Mouse (Mus musculus) limb, embryonic 13.5 days (tissue): Measurements from ENCODE around the gene Unc13b. TPM values are rescaled to one million over a fixed set of nuclear protein-coding genes. Genes with fewer than 3 reads are reported as not detected.

Source experiments
- ATAC-seq: fragments of 200-750 bp; cut with Nextera tagmentation; 2 replicates; pipeline ENCODE4 v1.8.0; 2017; ENCODE audit warnings: low read depth, moderate number of reproducible peaks, moderate TSS enrichment; ENCODE audit not compliant: low FRiP score
- H3K27ac ChIP-seq: fragments of 300-500 bp; sonication (generic); 2 replicates; pipeline ENCODE4 v1.5.1; 2015; ENCODE audit warnings: inconsistent platforms, mild to moderate bottlenecking, moderate library complexity
- H3K27me3 ChIP-seq: fragments of 300-500 bp; sonication (generic); 2 replicates; pipeline ENCODE4 v1.6.1; 2015; ENCODE audit warnings: mild to moderate bottlenecking, inconsistent platforms
- H3K36me3 ChIP-seq: fragments of 300-500 bp; sonication (generic); 2 replicates; pipeline ENCODE4 v1.6.1; 2015; ENCODE audit warnings: inconsistent platforms, mild to moderate bottlenecking, moderate library complexity
- H3K4me1 ChIP-seq: fragments of 300-500 bp; sonication (generic); 2 replicates; pipeline ENCODE4 v1.6.1; 2015; ENCODE audit warnings: inconsistent platforms
- H3K4me2 ChIP-seq: fragments of 300-500 bp; sonication (generic); replicated peaks from 2 replicates; pipeline ENCODE4 v1.6.1; 2015; ENCODE audit warnings: inconsistent platforms, mild to moderate bottlenecking, moderate library complexity
- H3K4me3 ChIP-seq: fragments of 300-500 bp; sonication (generic); 2 replicates; pipeline ENCODE4 v1.5.1; 2015; ENCODE audit warnings: moderate library complexity, mild to moderate bottlenecking, inconsistent platforms
- H3K9ac ChIP-seq: fragments of 300-500 bp; sonication (generic); 2 replicates; pipeline ENCODE4 v1.6.1; 2015; ENCODE audit warnings: mild to moderate bottlenecking, inconsistent platforms
- H3K9me3 ChIP-seq: fragments of 300-500 bp; sonication (generic); 2 replicates; pipeline ENCODE4 v1.6.1; 2016; ENCODE audit warnings: inconsistent platforms
- WGBS: fragments of 180-500 bp; shearing (Covaris S2); methylation state at CpG from one replicate; pipeline ENCODE4 v1.1.7; 2015; 5-methylcytosine and 5-hydroxymethylcytosine counted together
- polyA plus RNA-seq: library from polyadenylated mRNA; unstranded; fragments of >200 nt; fragmentation: Nextera tagmentation; extraction: Ambion mirVana; gene quantifications from 2 replicates; pipeline ENCODE4 v1.2.1, GENCODE M21; 2015

Unc13b gene
- polyA plus RNA-seq, 1 experiment from 2014 or later = 2.7 TPM

DNA sequence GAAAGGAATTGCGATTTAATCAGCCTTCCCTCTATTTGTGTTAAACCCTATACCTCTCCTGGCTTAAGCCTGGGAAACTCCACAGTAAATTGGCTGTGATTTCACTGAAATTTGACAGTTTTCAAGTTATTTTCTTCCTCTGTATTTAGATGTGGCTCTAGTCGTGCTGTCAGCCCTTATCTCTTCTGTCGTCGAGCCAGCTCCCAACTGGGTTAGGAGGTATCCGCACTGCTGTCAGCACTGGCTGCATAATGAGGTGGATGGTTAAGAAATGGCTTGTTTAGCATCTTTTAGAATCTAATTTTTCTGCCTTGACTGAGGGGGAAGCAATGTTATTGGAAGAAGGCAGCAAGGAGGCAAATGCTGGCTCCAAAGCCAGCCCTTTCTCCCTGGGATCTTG is 148.2 kb downstream of the Unc13b start:
- Histone ChIP-seq H3K4me1 (peaks cover 12% of the 10 kb centered on the region), H3K9ac (no peak overlapping the region), H3K27ac (no peak overlapping the region), H3K4me2 (no peak overlapping the region), H3K27me3 (no peaks in the 10 kb centered on the region), H3K4me3 (no peak overlapping the region), H3K36me3 (no peaks in the 10 kb centered on the region), H3K9me3 (0 out of 2 replicates have a peak, but pooled peaks cover under 1% of the 10 kb centered on the region)
- no peak for ATAC-seq
- 81% methylated on average over 5 of the region's 5 CpGs for WGBS

DNA sequence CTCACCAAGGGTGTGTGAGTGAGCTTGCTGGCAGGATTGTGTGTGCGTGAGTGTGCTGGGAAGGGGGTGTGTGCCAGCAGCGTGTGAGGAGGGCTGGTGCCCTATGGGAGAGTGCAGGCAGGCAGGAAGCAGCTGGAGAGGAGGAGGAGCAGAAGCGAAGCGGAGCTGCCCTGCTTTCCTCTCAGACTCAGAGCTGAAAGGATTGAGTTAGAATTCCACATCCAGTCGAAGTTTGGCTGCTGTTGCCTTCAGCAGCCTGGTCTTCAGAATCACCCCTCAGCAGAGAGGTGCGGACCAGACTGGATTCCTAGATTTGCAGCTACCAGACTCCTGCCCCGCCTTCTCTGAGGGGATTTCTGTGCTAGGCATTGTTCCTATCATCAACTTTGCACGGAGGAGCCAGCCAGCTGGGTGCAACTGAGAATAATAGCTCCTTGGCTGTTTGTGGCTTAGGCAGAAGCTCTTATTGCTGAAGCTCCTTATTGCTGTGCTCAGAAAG is 150.4 kb downstream of the Unc13b start:
- H3K4me3 ChIP-seq = peak overlapping the region; percentile 35
- H3K27ac ChIP-seq = peak overlapping the region; percentile 6; the same call in 1 of the 2 replicates
- 3% methylated on average over 8 of the region's 8 CpGs for WGBS
- peaks cover 12% of the 10 kb centered on the region for H3K4me1 ChIP-seq
- peak overlapping the region; percentile 68 for H3K9ac ChIP-seq
- no peaks in the 10 kb centered on the region for H3K27me3 ChIP-seq
- ATAC-seq = peak; percentile 48; the same call in 1 of the 2 replicates
- no peaks in the 10 kb centered on the region for H3K36me3 ChIP-seq
- peak overlapping the region; percentile 63 for H3K4me2 ChIP-seq
- no peaks in the 10 kb centered on the region for H3K9me3 ChIP-seq

DNA sequence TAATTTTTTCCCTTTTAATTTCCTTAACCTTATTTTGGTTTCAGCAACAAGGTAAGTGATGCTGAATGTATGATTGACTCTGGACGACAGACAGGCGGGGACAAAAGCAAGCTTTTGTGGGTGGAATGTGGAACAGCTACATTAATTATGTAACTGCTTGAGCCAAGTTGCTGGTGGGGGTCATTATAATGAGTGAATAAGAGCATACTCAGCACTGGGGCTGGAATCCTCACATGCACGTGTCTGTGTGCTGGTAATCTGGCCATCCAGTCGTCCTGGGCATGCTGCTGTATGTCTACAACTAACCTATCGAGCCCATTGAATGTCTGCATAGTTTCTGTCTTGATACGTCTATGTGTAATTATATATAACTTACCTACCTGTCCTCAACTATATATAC is 150.9 kb downstream of the Unc13b start:
- H3K4me2 ChIP-seq = peak overlapping the region; percentile 63
- no peak overlapping the region; the same call in 1 of the 2 replicates for H3K27ac ChIP-seq
- WGBS = 49% methylated on average over 6 of the region's 6 CpGs
- peak overlapping the region; percentile 68; the same call in 1 of the 2 replicates for H3K9ac ChIP-seq
- no peak for ATAC-seq
- no peaks in the 10 kb centered on the region for H3K27me3 ChIP-seq
- H3K9me3 ChIP-seq = no peaks in the 10 kb centered on the region
- peak overlapping the region; percentile 35 for H3K4me3 ChIP-seq
- H3K4me1 ChIP-seq = peaks cover 12% of the 10 kb centered on the region
- no peaks in the 10 kb centered on the region for H3K36me3 ChIP-seq

DNA sequence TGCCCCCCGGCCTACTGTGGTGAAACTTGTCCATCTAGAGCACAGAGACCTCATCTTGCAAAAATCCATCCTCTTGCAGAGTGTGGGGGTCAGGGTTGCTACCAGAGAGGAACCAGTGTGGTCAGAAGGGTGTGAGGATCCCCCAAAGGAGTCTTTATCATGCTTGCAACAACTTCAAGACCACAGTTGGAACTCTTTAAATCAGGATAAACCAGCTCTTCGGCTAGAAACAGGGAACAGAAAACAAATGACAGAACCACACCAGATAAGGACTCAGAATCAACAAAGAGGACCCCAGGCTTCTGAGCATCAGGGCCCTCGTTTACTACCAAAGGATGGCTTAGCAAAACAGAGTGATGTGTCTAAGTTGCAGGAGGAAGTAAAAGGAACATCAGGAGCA is 157.7 kb downstream of the Unc13b start:
- Histone ChIP-seq H3K27ac (no peak overlapping the region), H3K36me3 (no peaks in the 10 kb centered on the region)
- 61% methylated on average over 3 of the region's 3 CpGs for WGBS

DNA sequence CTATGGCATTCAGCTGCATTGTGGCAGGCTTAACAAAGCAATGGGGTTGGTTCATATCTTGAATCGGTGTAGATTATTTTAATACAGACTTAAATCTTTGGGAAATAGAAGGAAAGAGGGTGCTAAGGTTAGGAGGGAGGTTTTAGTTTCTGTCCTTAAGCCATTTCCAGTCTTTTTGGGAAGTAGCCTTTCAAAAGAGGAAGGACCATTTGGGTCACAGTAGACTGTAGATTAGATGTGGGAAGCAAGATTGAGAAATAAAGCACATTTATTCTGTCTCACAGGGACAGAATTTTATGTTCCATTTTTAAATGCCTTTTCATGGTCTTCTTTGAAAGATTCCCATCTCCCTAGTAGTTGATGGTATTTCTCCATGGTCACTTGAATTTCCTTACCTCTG is 159.2 kb downstream of the Unc13b start:
- ATAC-seq = no peak

More for the DNA sequence above, 157.7 kb downstream of the Unc13b start:
- H3K4me1 ChIP-seq = no peaks in the 10 kb centered on the region
- H3K9me3 ChIP-seq = no peaks in the 10 kb centered on the region
- no peak overlapping the region for H3K4me2 ChIP-seq
- H3K27me3 ChIP-seq = no peaks in the 10 kb centered on the region
- no peak overlapping the region for H3K9ac ChIP-seq
- no peak for ATAC-seq
- no peak overlapping the region for H3K4me3 ChIP-seq

DNA sequence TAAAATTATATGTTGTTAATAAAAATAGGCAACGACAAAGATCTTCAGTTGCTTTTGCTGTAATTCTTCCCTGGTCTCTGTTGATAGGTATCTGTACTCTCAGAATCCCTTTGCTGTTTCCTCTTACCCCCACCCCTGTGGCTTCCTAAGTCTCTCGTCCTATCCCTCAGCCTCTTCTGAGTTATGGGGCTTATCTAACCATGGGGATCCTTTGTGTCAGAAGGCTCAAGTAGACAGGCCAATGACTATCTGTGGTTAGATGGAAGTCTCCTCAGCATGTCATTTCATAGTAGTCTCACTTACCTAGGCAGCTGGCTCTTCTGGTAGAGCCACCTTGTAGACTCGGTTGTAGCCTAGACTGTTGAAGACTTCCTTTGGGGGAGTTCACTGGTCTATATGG is 173.1 kb downstream of the Unc13b start:
- 85% methylated on average over 3 of the region's 3 CpGs for WGBS
- Histone ChIP-seq H3K4me1 (no peaks in the 10 kb centered on the region), H3K27me3 (no peaks in the 10 kb centered on the region), H3K36me3 (no peaks in the 10 kb centered on the region), H3K9me3 (no peaks in the 10 kb centered on the region), H3K9ac (no peak overlapping the region), H3K4me3 (no peak overlapping the region), H3K27ac (no peak overlapping the region), H3K4me2 (no peak overlapping the region)
- no peak for ATAC-seq

More for the DNA sequence above, 159.2 kb downstream of the Unc13b start:
- Histone ChIP-seq H3K27ac (no peak overlapping the region), H3K9me3 (no peaks in the 10 kb centered on the region), H3K9ac (no peak overlapping the region), H3K4me3 (no peak overlapping the region), H3K4me2 (no peak overlapping the region), H3K36me3 (no peaks in the 10 kb centered on the region), H3K4me1 (no peaks in the 10 kb centered on the region), H3K27me3 (no peaks in the 10 kb centered on the region)
- 92% methylated on average over 1 of the region's 1 CpGs for WGBS

DNA sequence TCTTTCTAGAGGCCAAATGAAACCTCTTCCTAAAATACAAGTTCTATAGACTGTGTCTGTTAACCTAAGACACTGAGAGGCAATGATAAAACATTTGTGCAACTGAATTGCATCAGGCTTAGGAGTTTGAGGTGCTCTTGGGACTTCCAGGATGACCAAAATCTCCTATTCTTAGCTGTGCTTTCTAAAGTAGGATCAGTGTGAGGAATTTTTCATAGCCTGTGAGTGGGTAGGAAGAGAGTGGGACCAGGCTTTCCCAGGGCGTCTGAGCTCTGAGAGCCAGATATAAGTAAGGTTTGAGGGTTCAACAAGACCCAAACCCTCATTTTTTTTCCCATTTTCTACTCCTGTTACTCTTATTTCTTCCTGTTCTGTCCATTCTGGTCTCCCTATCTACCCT is 174.2 kb downstream of the Unc13b start:
- ATAC-seq = no peak
- no peak overlapping the region for H3K4me2 ChIP-seq

DNA sequence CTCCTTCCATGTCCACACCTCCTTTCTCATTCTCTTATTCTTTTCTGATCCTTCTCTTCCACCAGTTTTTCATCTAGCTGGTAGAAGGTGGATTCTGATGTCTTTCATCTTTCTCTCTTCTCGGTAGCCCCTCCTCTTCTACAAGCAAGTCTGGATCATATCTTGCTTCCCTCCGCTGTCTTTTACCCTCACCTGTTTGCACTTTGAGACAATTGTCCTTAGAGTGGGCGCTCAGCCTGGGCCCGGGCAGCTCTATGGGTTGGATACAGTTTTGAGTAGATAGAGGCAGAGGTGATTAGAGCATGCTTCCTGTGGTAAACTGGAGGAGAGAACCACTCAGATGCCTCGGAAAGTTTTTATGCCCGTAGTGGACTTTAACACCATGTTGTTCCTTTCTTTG is 174.7 kb downstream of the Unc13b start:
- H3K4me3 ChIP-seq = no peak overlapping the region
- H3K27me3 ChIP-seq = no peaks in the 10 kb centered on the region
- 89% methylated on average over 6 of the region's 6 CpGs for whole genome bisulfite sequencing
- no peaks in the 10 kb centered on the region for H3K36me3 ChIP-seq
- no peak for ATAC-seq
- no peaks in the 10 kb centered on the region for H3K9me3 ChIP-seq
- H3K4me2 ChIP-seq = no peak overlapping the region
- no peak overlapping the region for H3K27ac ChIP-seq
- no peak overlapping the region for H3K9ac ChIP-seq
- no peaks in the 10 kb centered on the region for H3K4me1 ChIP-seq

More for the DNA sequence above, 174.2 kb downstream of the Unc13b start:
- no peaks in the 10 kb centered on the region for H3K4me1 ChIP-seq
- no peak overlapping the region for H3K9ac ChIP-seq
- WGBS = 77% methylated on average over 1 of the region's 1 CpGs
- H3K4me3 ChIP-seq = no peak overlapping the region
- H3K9me3 ChIP-seq = no peaks in the 10 kb centered on the region
- H3K27me3 ChIP-seq = no peaks in the 10 kb centered on the region
- H3K36me3 ChIP-seq = no peaks in the 10 kb centered on the region
- no peak overlapping the region for H3K27ac ChIP-seq

DNA sequence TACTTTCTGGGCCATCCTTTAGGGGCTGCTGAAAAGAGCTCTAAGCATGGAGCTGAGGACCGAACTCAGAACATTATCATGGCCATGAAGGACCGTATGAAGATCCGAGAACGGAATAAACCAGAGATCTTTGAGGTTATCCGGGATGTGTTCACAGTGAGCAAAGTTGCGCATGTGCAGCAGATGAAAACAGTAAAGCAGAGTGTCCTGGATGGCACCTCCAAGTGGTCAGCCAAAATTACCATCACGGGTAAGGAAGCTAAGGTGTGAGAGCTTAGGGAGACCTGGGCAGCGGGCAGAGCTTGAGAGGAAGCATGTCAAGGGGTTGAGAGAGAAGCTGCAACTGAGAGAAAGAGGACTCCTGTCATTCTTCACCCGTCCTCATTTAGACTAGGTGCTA is 178.1 kb downstream of the Unc13b start:
- Histone ChIP-seq H3K4me3 (no peak overlapping the region), H3K9me3 (no peaks in the 10 kb centered on the region), H3K27ac (no peak overlapping the region), H3K9ac (no peak overlapping the region), H3K36me3 (no peaks in the 10 kb centered on the region), H3K4me1 (peaks cover 11% of the 10 kb centered on the region), H3K4me2 (no peak overlapping the region), H3K27me3 (no peaks in the 10 kb centered on the region)
- no peak for ATAC-seq
- WGBS = 90% methylated on average over 9 of the region's 9 CpGs

DNA sequence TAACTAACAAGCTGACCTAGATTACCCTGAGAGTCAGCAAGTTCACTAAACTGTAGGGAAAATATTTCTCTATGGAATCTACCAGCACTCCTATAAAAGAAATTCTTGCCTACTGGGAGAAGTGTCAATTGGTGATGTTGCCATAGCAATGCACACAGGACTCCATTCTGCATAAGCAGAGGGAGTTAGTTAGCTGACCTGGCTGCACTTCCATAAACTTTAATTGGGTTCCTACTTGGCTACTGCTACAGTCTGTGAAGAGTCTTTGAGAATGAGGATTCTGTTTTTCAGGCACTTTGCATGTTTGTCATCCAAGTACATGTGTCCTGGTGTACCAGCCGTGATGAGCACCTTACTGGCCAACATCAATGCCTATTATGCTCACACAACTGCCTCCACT is 182.0 kb downstream of the Unc13b start:
- WGBS = 57% methylated on average over 1 of the region's 1 CpGs
- Histone ChIP-seq H3K27me3 (no peaks in the 10 kb centered on the region), H3K4me2 (no peak overlapping the region), H3K9me3 (no peaks in the 10 kb centered on the region), H3K27ac (peak overlapping the region; percentile 23; the same call in 1 of the 2 replicates), H3K4me1 (peaks cover 11% of the 10 kb centered on the region), H3K9ac (no peak overlapping the region), H3K4me3 (no peak overlapping the region), H3K36me3 (no peaks in the 10 kb centered on the region)
- ATAC-seq = peak; percentile 44; the same call in 1 of the 2 replicates

DNA sequence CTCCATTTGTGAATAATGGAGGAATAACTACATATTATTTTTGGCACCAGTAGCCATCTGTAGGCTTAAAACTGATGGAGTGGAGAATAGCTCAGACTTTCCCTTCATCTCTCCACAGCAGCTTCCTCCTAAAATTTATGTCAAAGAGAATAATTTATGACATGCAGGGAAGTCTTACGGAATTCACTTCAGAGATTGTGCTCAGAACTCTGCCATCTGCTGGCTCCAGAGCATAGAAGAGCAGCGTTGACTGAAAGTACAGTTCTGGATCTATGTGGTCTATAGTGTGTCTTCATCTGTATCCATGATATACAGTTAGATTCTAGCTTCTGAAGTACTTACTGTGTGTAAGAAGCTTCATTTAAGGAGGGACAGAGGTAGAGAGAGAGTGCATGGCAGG is 185.3 kb downstream of the Unc13b start:
- Histone ChIP-seq H3K4me3 (no peak overlapping the region), H3K27me3 (no peaks in the 10 kb centered on the region), H3K9ac (no peak overlapping the region), H3K4me2 (no peak overlapping the region), H3K4me1 (peaks cover 16% of the 10 kb centered on the region), H3K9me3 (no peaks in the 10 kb centered on the region), H3K27ac (no peak overlapping the region), H3K36me3 (no peaks in the 10 kb centered on the region)
- WGBS = 37% methylated on average over 2 of the region's 2 CpGs
- no peak for ATAC-seq

DNA sequence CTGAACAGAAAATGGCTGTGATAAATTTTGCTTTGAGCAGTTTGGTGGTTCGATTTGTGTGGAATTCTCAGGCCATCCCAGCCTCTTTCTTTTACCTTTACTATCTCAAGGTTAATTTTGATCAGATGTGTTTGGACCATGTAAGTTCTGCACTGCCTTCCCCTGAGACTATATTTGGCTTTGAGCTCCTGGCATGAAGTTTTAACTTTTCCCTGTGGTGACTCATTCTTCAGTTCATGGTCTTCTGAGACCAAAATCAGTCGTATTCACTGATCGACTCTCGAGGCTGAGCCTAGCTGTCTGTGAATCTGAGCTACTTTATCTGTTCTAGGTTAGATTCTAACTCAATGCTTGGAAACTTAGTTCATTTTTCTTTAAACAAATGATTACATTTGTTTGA is 187.0 kb downstream of the Unc13b start:
- no peak overlapping the region for H3K4me3 ChIP-seq
- no peak overlapping the region for H3K4me2 ChIP-seq
- no peak overlapping the region for H3K9ac ChIP-seq
- H3K27me3 ChIP-seq = no peaks in the 10 kb centered on the region
- WGBS = 83% methylated on average over 4 of the region's 4 CpGs
- no peaks in the 10 kb centered on the region for H3K9me3 ChIP-seq
- no peaks in the 10 kb centered on the region for H3K36me3 ChIP-seq
- H3K27ac ChIP-seq = no peak overlapping the region
- H3K4me1 ChIP-seq = peaks cover 9% of the 10 kb centered on the region
- no peak for ATAC-seq

DNA sequence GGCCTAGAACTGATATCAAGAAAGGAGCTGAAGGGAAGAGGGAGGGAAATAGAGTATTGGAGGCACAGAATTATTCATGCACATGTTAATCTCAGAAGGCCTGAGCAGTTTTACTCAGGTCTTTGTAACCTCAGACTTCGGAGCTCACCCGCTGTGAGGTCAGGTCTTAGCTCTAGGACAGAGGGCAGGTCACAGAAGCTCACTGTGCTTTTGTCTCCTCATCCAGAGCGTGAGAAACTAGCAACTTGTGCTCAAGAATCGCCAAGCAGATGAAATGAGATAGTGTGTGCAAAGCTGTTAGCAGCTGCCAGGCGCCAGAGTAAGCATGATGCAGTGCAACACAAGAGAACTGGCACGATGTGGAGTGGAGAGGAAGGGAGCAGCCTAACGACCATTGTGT is 189.3 kb downstream of the Unc13b start:
- no peak overlapping the region for H3K4me2 ChIP-seq
- peaks cover 5% of the 10 kb centered on the region; the same call in 1 of the 2 replicates for H3K4me1 ChIP-seq
- no peaks in the 10 kb centered on the region for H3K27me3 ChIP-seq
- H3K9me3 ChIP-seq = no peaks in the 10 kb centered on the region
- H3K27ac ChIP-seq = no peak overlapping the region; the same call in 1 of the 2 replicates
- ATAC-seq = no peak
- H3K36me3 ChIP-seq = no peaks in the 10 kb centered on the region
- WGBS = 73% methylated on average over 7 of the region's 7 CpGs
- no peak overlapping the region for H3K9ac ChIP-seq
- H3K4me3 ChIP-seq = no peak overlapping the region
